Mouse (Mus musculus) cerebellum, adult 11 months (tissue): Measurements from ENCODE around the gene Gm6614.
"Not testable (repeated sequence)": the region's sequence is repeated elsewhere in the genome, so short reads cannot be mapped to it uniquely, and the experiment has no call there.

Source experiments
- DNase-seq: peaks from one replicate; pipeline ENCODE4 v3.0.0; 2022

Gene Gm6614

GRCm38 (mm10) chr6:142011364-142011955 lies at the start of gene Gm6614:
Gm6614 (minus strand) TSS chr6:142011414.
- DNase-seq, result no peak

- not testable (repeated sequence) for DNase-seq
These were observed 47.1 kb upstream of the Gm6614 start for GRCm38 (mm10) chr6:142058281-142058680.

DNA sequence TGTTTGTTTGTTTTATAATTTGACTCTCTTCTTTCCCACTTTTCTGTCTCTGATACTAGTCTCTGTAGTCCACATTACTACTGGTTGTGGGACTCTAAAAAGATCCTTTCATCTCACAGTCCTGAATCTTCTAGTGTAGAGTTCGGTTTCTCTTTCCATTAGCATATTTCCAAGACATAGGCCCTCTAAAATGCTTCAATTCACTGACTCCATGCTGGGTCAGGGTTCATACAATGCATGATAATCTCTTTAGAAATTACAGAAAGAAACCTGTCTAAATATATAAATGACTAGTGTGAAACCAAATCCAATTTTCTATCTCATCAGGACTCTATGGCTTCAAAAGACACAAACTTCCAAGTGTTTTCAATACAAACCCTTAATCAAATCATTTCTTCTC lies 36.5 kb upstream of the Gm6614 start:
- DNase-seq, result no peak

GRCm38 (mm10) chr6:142045746-142046145 lies 34.5 kb upstream of the Gm6614 start:
- DNase-seq, result no peak

GRCm38 (mm10) chr6:142041896-142042295 lies 30.7 kb upstream of the Gm6614 start:
- DNase-seq, result no peak

DNA sequence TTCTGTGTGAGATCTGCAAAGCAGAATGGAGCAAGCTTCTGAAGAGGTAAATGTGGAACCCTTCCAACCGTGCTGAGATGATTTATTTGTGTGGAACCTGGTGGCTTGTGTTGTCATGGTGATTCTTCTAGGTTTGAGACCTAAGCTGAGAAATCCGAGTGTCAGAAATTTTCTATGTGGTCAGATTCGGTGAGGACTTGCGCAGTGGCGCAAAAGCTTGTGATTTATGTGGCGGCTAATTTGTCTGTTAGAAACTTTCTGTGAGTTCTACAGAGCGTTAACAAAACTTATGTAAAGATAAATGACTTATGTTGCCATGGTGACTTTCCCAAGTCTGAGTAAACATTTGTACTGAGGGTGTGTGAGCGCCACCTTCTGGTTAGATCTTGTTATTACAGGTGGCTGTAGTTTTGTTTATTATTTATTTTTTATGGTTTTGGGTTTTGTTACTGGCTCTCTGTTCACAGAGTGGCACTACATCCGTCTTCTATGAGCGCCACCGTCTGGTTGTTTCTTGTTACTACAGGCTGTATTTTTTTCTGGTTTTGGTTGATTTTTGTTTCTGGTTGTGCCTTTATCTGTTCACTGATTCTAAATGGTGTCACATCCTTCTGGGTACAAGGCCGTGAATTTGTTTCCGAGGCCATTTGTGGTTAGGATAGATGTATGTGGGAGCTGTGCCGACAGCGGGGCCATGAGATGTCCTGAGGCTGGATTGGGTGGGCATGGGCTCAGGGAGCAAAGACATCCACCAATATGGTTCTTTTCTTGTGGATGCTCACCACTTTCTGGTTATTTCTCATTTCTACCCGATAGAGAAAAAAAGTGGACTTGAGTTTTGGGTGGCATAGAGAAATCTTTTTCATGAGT lies 29.3 kb upstream of the Gm6614 start:
- DNase-seq, result peak; percentile 0

GRCm38 (mm10) chr6:142035771-142036170 lies 24.6 kb upstream of the Gm6614 start:
- no peak for DNase-seq

DNA sequence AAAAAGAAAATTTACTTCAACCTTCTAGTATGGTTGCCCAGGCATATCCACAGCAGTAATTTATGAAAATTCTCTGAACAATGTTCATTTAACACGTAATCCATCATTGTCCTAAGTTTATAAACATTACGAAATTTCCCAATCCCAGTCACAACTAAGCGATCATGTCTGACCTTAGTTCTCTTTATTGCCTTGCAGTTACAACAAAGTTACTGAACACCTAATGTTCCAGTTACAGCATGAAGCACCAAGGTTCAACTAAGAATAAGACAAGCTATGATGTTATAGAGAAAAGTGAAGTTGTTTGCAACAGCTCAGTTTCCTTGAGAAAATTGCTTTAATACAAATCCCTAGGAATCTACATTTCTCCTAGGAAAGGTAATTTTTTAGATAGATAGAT lies 10.5 kb upstream of the Gm6614 start:
- DNase-seq, result no peak

DNA sequence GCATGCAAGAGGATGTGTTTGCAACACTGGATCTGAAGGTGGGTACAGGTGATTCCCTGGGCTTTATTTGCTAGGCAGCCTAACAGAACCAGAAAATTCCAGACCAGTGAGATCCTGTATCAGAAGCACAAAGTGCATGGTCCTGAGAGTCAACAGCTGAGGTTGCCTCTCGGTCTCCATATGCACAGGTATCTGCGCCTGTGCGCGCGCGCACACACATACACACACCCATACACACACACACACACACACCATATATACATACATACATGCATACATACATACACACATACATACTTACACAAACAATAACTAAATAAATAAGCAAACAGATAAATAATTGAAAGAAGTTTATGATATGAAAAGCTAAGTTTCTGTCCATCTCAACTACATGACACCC lies 24.4 kb downstream of the Gm6614 start:
- no peak for DNase-seq

DNA sequence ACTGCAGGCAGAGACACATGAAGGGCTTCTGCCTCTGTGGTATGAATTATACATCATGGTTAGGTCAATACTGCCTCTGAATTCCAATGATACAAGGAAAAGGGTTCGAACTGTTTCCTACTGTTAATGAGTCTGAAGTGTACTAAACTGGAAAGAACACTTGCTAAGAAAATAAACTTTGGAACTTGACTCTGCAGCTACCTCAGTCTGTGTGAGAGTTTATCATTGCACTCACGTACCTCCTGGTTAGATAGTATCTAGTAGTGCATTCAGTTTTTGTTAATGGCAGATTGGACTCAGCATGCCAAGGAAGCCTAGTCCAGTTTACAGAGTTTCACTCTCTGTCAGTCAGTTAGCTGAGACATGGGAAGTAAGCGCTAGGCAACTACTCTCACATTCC lies 26.6 kb downstream of the Gm6614 start:
- no peak for DNase-seq

GRCm38 (mm10) chr6:141962420-141962819 lies 48.8 kb downstream of the Gm6614 start:
- no peak for DNase-seq

DNA sequence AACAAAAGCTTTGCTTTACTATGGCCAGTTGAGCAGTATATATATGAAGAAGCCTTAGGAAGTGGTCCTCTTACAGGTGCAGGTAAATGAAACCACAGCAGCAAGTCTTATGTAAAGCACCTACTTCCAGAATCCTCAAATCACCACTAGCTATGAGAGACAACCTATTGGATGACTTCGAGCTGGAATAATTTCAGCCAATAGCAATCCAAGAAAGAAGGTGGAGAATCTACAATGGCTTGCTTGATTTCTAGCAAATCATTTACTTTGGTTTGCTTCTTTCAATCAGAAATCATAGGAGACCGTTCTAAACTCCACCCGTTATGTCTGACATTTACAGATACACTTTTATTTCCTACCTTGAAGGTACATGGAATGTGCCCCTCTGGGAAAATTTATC lies 49.4 kb downstream of the Gm6614 start:
- DNase-seq, result no peak

- DNase-seq, result no peak
These were observed 50.7 kb downstream of the Gm6614 start for GRCm38 (mm10) chr6:141960482-141960881.

- no peak for DNase-seq
These were observed 64.4 kb downstream of the Gm6614 start, which contains the start of gene Slco1a1 for GRCm38 (mm10) chr6:141946862-141947261. Slco1a1 (minus strand) TSS chr6:141946962.

DNA sequence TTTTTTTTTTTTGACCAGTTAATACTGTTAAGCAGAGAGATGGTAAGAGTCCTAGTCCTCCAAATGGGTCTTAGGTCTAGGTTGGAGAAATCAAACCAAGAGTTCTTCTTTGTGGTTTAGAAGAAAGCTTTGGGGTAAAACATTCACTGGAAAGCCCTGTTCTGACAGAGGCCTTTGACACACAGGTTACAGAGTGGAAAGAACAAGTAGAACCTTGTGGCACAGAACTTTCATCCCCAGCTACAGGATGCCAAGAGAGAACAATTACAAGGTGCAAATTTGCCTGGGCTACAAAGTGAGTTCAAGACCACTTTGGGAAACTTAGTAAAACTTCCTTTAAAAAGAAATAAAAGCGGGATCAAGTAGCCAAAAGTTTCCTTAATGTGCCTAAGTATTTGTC lies 70.8 kb downstream of the Gm6614 start:
- no peak for DNase-seq
